Mouse (Mus musculus) forebrain, embryonic 11.5 days (tissue): ENCODE measurements at regions not wholly inside any gene's neighbourhood (a gene's known extent, or its start where the extent isn't known, plus 50 kb on each side); places are given as distances from the start of the nearest gene placed in this dataset.

Experiments used
- ATAC-seq: fragments of 200-750 bp; cut with Nextera tagmentation; replicated peaks from 2 replicates; pipeline ENCODE4 v1.8.0; 2017; ENCODE audit warnings: moderate TSS enrichment; ENCODE audit not compliant: low FRiP score
- DNase-seq: peaks from one replicate; pipeline ENCODE4 v3.0.0-alpha.2; 2017; ENCODE audit warnings: low spot score
- H3K27ac ChIP-seq: fragments of 300-500 bp; sonication (generic); 2 replicates; pipeline ENCODE4 v1.5.1; 2014; ENCODE audit warnings: low read depth, low read length
- H3K27me3 ChIP-seq: fragments of 300-500 bp; sonication (generic); 2 replicates; pipeline ENCODE4 v1.6.1; 2014; ENCODE audit warnings: mild to moderate bottlenecking, low read length, mixed read lengths; ENCODE audit not compliant: control insufficient read depth, insufficient read depth
- H3K36me3 ChIP-seq: fragments of 300-500 bp; sonication (generic); 2 replicates; pipeline ENCODE4 v1.6.1; 2014; ENCODE audit warnings: mild to moderate bottlenecking, low read length, moderate library complexity, mixed read lengths; ENCODE audit not compliant: control insufficient read depth, insufficient read depth
- H3K4me1 ChIP-seq: fragments of 300-500 bp; sonication (generic); replicated peaks from 2 replicates; pipeline ENCODE4 v1.6.1; 2014; ENCODE audit warnings: low read length, mixed read lengths; ENCODE audit not compliant: control insufficient read depth, insufficient read depth
- H3K4me2 ChIP-seq: fragments of 300-500 bp; sonication (generic); 2 replicates; pipeline ENCODE4 v1.6.1; 2014; ENCODE audit warnings: low read depth, mild to moderate bottlenecking, low read length, moderate library complexity, mixed read lengths; ENCODE audit not compliant: severe bottlenecking
- H3K4me3 ChIP-seq: fragments of 300-500 bp; sonication (generic); 2 replicates; pipeline ENCODE4 v1.5.1; 2014; ENCODE audit warnings: low read depth, low read length
- H3K9ac ChIP-seq: fragments of 300-500 bp; sonication (generic); 2 replicates; pipeline ENCODE4 v1.6.1; 2014; ENCODE audit warnings: low read length
- H3K9me3 ChIP-seq: fragments of 300-500 bp; sonication (generic); 2 replicates; pipeline ENCODE4 v1.6.1; 2016; ENCODE audit warnings: low read length, mixed read lengths; ENCODE audit not compliant: control insufficient read depth
- WGBS: fragments of 180-500 bp; shearing (Covaris S2); extraction: QIAGEN DNeasy Blood & Tissue Kit; methylation state at CpG from one replicate; pipeline ENCODE4 v1.1.7; 2014; 5-methylcytosine and 5-hydroxymethylcytosine counted together

DNA sequence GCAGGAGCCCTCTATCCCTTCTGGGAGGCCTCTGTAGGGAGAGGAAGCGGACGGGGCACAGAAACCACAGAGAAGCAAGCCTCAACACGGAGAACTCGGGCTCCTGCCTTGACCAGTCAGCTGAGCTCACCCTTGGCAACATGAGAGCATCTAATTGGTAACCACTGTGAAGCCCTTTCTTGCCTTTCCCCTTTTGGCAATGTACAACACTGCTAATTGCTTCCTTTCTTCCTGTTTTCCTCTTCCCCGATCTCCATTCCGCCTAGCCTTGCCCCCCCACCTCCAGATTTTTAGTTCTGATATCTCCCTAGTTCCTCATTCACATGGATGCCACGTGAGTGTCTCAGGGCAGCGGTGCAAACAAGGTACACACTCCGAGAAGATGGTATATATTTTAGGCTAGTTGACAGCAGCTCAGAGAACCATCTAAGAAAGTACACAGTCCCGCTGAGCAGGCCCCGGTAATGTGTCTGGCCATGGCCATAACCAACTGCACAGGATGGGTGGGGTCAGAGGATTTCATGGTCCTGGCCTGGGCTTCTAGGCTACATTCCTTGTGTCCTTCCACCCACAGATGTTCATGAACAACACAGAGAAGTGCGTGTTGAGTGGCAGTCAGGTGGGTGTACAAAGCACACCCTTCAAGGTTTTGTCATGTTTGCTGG lies 103.4 kb downstream of the Cxcl12 start:
- DNase-seq (no peak), ATAC-seq (no peak)
- H3K9ac ChIP-seq = no peak overlapping the region
- 82% methylated on average over 12 of the region's 12 CpGs for WGBS
- H3K9me3 ChIP-seq = no peaks in the 10 kb centered on the region
- H3K36me3 ChIP-seq = no peaks in the 10 kb centered on the region
- H3K27me3 ChIP-seq = no peaks in the 10 kb centered on the region
- H3K4me3 ChIP-seq = no peak overlapping the region
- no peak overlapping the region for H3K4me2 ChIP-seq
- H3K27ac ChIP-seq = no peak overlapping the region
- no peaks in the 10 kb centered on the region for H3K4me1 ChIP-seq

GRCm38 (mm10) chr6:117272227-117272955 lies 104.1 kb downstream of the Cxcl12 start:
- Histone ChIP-seq H3K4me1 (no peaks in the 10 kb centered on the region), H3K36me3 (no peaks in the 10 kb centered on the region), H3K4me2 (no peak overlapping the region), H3K27me3 (no peaks in the 10 kb centered on the region), H3K27ac (no peak overlapping the region), H3K9me3 (no peaks in the 10 kb centered on the region), H3K9ac (no peak overlapping the region), H3K4me3 (no peak overlapping the region)
- ATAC-seq = no peak
- DNase-seq = no peak
- 86% methylated on average over 9 of the region's 9 CpGs for WGBS

GRCm38 (mm10) chr6:117275915-117276314 lies 107.6 kb downstream of the Cxcl12 start:
- Histone ChIP-seq H3K9ac (no peak overlapping the region), H3K4me2 (no peak overlapping the region), H3K4me1 (no peaks in the 10 kb centered on the region), H3K27me3 (no peaks in the 10 kb centered on the region), H3K27ac (no peak overlapping the region), H3K36me3 (no peaks in the 10 kb centered on the region), H3K9me3 (no peaks in the 10 kb centered on the region), H3K4me3 (no peak overlapping the region)
- WGBS = 83% methylated on average over 5 of the region's 5 CpGs
- ATAC-seq (no peak), DNase-seq (no peak)

- H3K4me3 ChIP-seq = no peak overlapping the region
- no peaks in the 10 kb centered on the region for H3K9me3 ChIP-seq
- H3K9ac ChIP-seq = no peak overlapping the region
- H3K27me3 ChIP-seq = no peaks in the 10 kb centered on the region
- no peak overlapping the region for H3K27ac ChIP-seq
- 69% methylated on average over 3 of the region's 3 CpGs for WGBS
- no peak for DNase-seq
- H3K4me1 ChIP-seq = no peaks in the 10 kb centered on the region
- ATAC-seq = no peak
- no peak overlapping the region for H3K4me2 ChIP-seq
- H3K36me3 ChIP-seq = no peaks in the 10 kb centered on the region
Observed at GRCm38 (mm10) chr6:117276850-117277249, 108.5 kb downstream of the Cxcl12 start.

- Histone ChIP-seq H3K9me3 (no peaks in the 10 kb centered on the region), H3K27ac (no peak overlapping the region), H3K27me3 (no peaks in the 10 kb centered on the region), H3K4me3 (no peak overlapping the region), H3K4me2 (no peak overlapping the region), H3K4me1 (no peaks in the 10 kb centered on the region), H3K9ac (no peak overlapping the region), H3K36me3 (no peaks in the 10 kb centered on the region)
- DNase-seq (no peak), ATAC-seq (no peak)
Observed at GRCm38 (mm10) chr6:117279297-117279696, 111.0 kb downstream of the Cxcl12 start.

- H3K4me3 ChIP-seq = no peak overlapping the region
- 61% methylated on average over 14 of the region's 14 CpGs for WGBS
- DNase-seq (no peak), ATAC-seq (no peak)
- H3K9ac ChIP-seq = no peak overlapping the region; the same call in 1 of the 2 replicates
- no peaks in the 10 kb centered on the region for H3K4me1 ChIP-seq
- H3K27me3 ChIP-seq = no peaks in the 10 kb centered on the region
- H3K9me3 ChIP-seq = no peaks in the 10 kb centered on the region
- no peak overlapping the region for H3K4me2 ChIP-seq
- no peaks in the 10 kb centered on the region for H3K36me3 ChIP-seq
- H3K27ac ChIP-seq = no peak overlapping the region
Observed at GRCm38 (mm10) chr6:117279786-117280411, 111.6 kb downstream of the Cxcl12 start.

GRCm38 (mm10) chr6:117280911-117281310 lies 112.6 kb downstream of the Cxcl12 start:
- no peak overlapping the region for H3K9ac ChIP-seq
- H3K4me2 ChIP-seq = no peak overlapping the region
- H3K27me3 ChIP-seq = no peaks in the 10 kb centered on the region
- ATAC-seq (no peak), DNase-seq (no peak)
- no peak overlapping the region for H3K4me3 ChIP-seq
- no peaks in the 10 kb centered on the region for H3K36me3 ChIP-seq
- no peaks in the 10 kb centered on the region for H3K9me3 ChIP-seq
- no peaks in the 10 kb centered on the region for H3K4me1 ChIP-seq
- H3K27ac ChIP-seq = no peak overlapping the region
- WGBS = 93% methylated on average over 3 of the region's 3 CpGs

GRCm38 (mm10) chr6:117283616-117284015 lies 115.3 kb downstream of the Cxcl12 start:
- no peaks in the 10 kb centered on the region for H3K36me3 ChIP-seq
- H3K4me2 ChIP-seq = no peak overlapping the region
- no peak for DNase-seq
- H3K9me3 ChIP-seq = no peaks in the 10 kb centered on the region
- no peaks in the 10 kb centered on the region for H3K27me3 ChIP-seq
- H3K9ac ChIP-seq = no peak overlapping the region
- no peak overlapping the region for H3K27ac ChIP-seq
- no peak overlapping the region for H3K4me3 ChIP-seq
- no peak for ATAC-seq
- no peaks in the 10 kb centered on the region for H3K4me1 ChIP-seq
- WGBS = 81% methylated on average over 3 of the region's 3 CpGs
